Mouse (Mus musculus): Measurements from ENCODE around the gene Ahnak2. TPM values are rescaled to one million over a fixed set of nuclear protein-coding genes. Genes with fewer than 3 reads are reported as not detected.
A peak's percentile ranks its signal among the peaks of the same experiment; 100 is the strongest.

Ahnak2 gene
- polyA plus RNA-seq, 1 experiment: 24.4 TPM

- peaks cover 16% of the 10 kb centered on the region for H3K79me2 ChIP-seq (ENCODE audit: control insufficient read depth, insufficient read depth)
- no peak overlapping the region for H3ac ChIP-seq (ENCODE audit: control insufficient read depth, insufficient read length)
- H3K4me2 ChIP-seq (ENCODE audit: low read depth): no peak overlapping the region
- TF ChIP-seq POLR2A (IDR thresholded peaks at IDR 0.05; ENCODE audit: insufficient read length, low read depth): no peak
- TF ChIP-seq CEBPB (IDR thresholded peaks at IDR 0.05; ENCODE audit: insufficient read depth, poor library complexity, severe bottlenecking): no peak
- no peaks in the 10 kb centered on the region for H3K36me3 ChIP-seq (ENCODE audit: control insufficient read depth, insufficient read depth)
- no peak overlapping the region for H3K4me3 ChIP-seq
- no peaks in the 10 kb centered on the region for H3K27me3 ChIP-seq (ENCODE audit: control insufficient read depth, insufficient read depth, insufficient read length)
Observed at GRCm38 (mm10) chr12:112835046-112835445, 32.6 kb upstream of the Ahnak2 start.

DNA sequence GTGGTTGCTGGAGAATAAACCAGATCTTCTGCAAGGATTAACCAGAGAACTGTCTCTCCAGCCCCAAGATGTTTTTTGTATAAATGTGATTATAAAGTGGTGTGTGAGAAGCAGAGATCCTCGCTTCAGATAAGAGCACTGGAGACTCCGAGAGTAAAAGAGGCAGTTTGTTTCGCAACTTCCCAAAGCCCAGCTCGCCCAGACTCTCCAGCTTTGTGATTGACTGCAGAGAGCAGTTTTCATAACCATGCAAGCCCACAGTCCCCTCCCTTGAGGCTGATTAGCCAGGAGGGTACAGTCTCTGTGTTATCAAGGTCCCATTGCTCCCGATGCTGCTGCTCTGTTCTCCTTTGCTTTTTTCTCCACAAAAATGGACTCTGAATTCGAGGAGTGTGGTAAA, 31.1 kb upstream of the Ahnak2 start:
- TF ChIP-seq REST (IDR thresholded peaks at IDR 0.05; ENCODE audit: insufficient read depth, insufficient read length): no peak
- no peak for TF ChIP-seq MYOD1 (IDR thresholded peaks at IDR 0.05; ENCODE audit: control insufficient read depth in 1 of 3, insufficient read length in 2 of 3, low read depth in 2 of 3)
- no peak for TF ChIP-seq USF1 (IDR thresholded peaks at IDR 0.05; ENCODE audit: low read depth)
- TF ChIP-seq TCF3 (IDR thresholded peaks at IDR 0.05; ENCODE audit: insufficient read length, low read depth): no peak
- TF ChIP-seq POLR2AphosphoS2 (IDR thresholded peaks at IDR 0.05; ENCODE audit: insufficient read length, low read depth): no peak
- TF ChIP-seq MAX (IDR thresholded peaks at IDR 0.05; ENCODE audit: low read depth): no peak
- TF ChIP-seq TCF12 (IDR thresholded peaks at IDR 0.05; ENCODE audit: insufficient read depth, poor library complexity, severe bottlenecking): no peak
- no peak for TF ChIP-seq SRF (IDR thresholded peaks at IDR 0.05; ENCODE audit: control insufficient read depth, insufficient read length, low read depth)
- no peak for TF ChIP-seq MYOG (IDR thresholded peaks at IDR 0.05; ENCODE audit: control insufficient read depth in 1 of 3, insufficient read depth in 1 of 3, insufficient read length in 2 of 3, low read depth in 2 of 3)
- TF ChIP-seq E2F4 (IDR thresholded peaks at IDR 0.05; ENCODE audit: insufficient read depth): no peak
- TF ChIP-seq CEBPB (IDR thresholded peaks at IDR 0.05; ENCODE audit: insufficient read depth, poor library complexity, severe bottlenecking): no peak
- no peak for TF ChIP-seq POLR2A (IDR thresholded peaks at IDR 0.05; ENCODE audit: insufficient read length, low read depth)
- no peaks in the 10 kb centered on the region for H3K36me3 ChIP-seq (ENCODE audit: control insufficient read depth, insufficient read depth)
- peaks cover 26% of the 10 kb centered on the region for H3K79me2 ChIP-seq (ENCODE audit: control insufficient read depth, insufficient read depth)
- no peaks in the 10 kb centered on the region for H3K27me3 ChIP-seq (ENCODE audit: control insufficient read depth, insufficient read depth, insufficient read length)
- no peak overlapping the region for H3K4me2 ChIP-seq (ENCODE audit: low read depth)
- H3ac ChIP-seq (ENCODE audit: control insufficient read depth, insufficient read length): no peak overlapping the region
- H3K4me3 ChIP-seq: no peak overlapping the region

GRCm38 (mm10) chr12:112832411-112832810, 30.0 kb upstream of the Ahnak2 start:
- Histone ChIP-seq H3K36me3 (ENCODE audit: control insufficient read depth, insufficient read depth) (peaks cover 5% of the 10 kb centered on the region), H3K4me3 (no peak overlapping the region), H3ac (ENCODE audit: control insufficient read depth, insufficient read length) (no peak overlapping the region), H3K27me3 (ENCODE audit: control insufficient read depth, insufficient read depth, insufficient read length) (no peaks in the 10 kb centered on the region), H3K79me2 (ENCODE audit: control insufficient read depth, insufficient read depth) (peaks cover 37% of the 10 kb centered on the region), H3K4me2 (ENCODE audit: low read depth) (no peak overlapping the region)
- no peak for TF ChIP-seq USF1 (IDR thresholded peaks at IDR 0.05; ENCODE audit: low read depth)
- no peak for TF ChIP-seq POLR2A (IDR thresholded peaks at IDR 0.05; ENCODE audit: insufficient read length, low read depth)
- no peak for TF ChIP-seq SRF (IDR thresholded peaks at IDR 0.05; ENCODE audit: control insufficient read depth, insufficient read length, low read depth)
- TF ChIP-seq REST (IDR thresholded peaks at IDR 0.05; ENCODE audit: insufficient read depth, insufficient read length): no peak
- no peak for TF ChIP-seq MYOD1 (IDR thresholded peaks at IDR 0.05; ENCODE audit: control insufficient read depth in 1 of 3, insufficient read length in 2 of 3, low read depth in 2 of 3)

- Histone ChIP-seq H3K36me3 (ENCODE audit: control insufficient read depth, insufficient read depth) (peaks cover 15% of the 10 kb centered on the region), H3K79me2 (ENCODE audit: control insufficient read depth, insufficient read depth) (peaks cover 55% of the 10 kb centered on the region), H3K27me3 (ENCODE audit: control insufficient read depth, insufficient read depth, insufficient read length) (no peaks in the 10 kb centered on the region), H3ac (ENCODE audit: control insufficient read depth, insufficient read length) (no peak overlapping the region), H3K4me2 (ENCODE audit: low read depth) (peak overlapping the region; percentile 93), H3K4me3 (peak overlapping the region; percentile 93)
- TF ChIP-seq CEBPB (IDR thresholded peaks at IDR 0.05; ENCODE audit: insufficient read depth, poor library complexity, severe bottlenecking) (no peak), POLR2AphosphoS2 (IDR thresholded peaks at IDR 0.05; ENCODE audit: insufficient read length, low read depth) (no peak), TCF3 (IDR thresholded peaks at IDR 0.05; ENCODE audit: insufficient read length, low read depth) (no peak), MYOG (IDR thresholded peaks at IDR 0.05; ENCODE audit: control insufficient read depth in 1 of 3, insufficient read depth in 1 of 3, insufficient read length in 2 of 3, low read depth in 2 of 3) (no peak), REST (IDR thresholded peaks at IDR 0.05; ENCODE audit: insufficient read depth, insufficient read length) (no peak), POLR2A (IDR thresholded peaks at IDR 0.05; ENCODE audit: insufficient read length, low read depth) (no peak), MYOD1 (IDR thresholded peaks at IDR 0.05; ENCODE audit: control insufficient read depth in 1 of 3, insufficient read length in 2 of 3, low read depth in 2 of 3) (no peak), USF1 (IDR thresholded peaks at IDR 0.05; ENCODE audit: low read depth) (no peak), SRF (IDR thresholded peaks at IDR 0.05; ENCODE audit: control insufficient read depth, insufficient read length, low read depth) (no peak), MAX (IDR thresholded peaks at IDR 0.05; ENCODE audit: low read depth) (no peak), TCF12 (IDR thresholded peaks at IDR 0.05; ENCODE audit: insufficient read depth, poor library complexity, severe bottlenecking) (no peak), E2F4 (IDR thresholded peaks at IDR 0.05; ENCODE audit: insufficient read depth) (no peak)
Observed at GRCm38 (mm10) chr12:112830570-112830969, 28.1 kb upstream of the Ahnak2 start.

DNA sequence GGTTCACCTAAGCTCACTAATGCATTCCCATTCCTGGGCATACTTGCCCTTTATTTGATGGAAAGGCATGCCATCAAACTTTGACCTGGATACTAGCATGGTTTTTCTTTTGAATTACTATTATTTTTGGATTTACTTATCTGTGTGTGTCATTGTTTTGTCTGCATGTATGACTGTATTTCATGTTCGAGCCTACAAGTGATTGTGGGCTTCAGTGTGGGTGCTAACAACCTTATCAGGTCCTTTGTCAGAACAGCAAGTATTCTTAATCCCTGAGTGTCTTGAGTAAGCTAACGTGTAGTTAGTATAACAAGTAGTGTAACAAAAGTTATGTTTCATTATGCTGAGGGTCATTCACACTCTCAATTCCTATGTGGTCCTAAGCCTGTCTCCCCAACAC, 27.7 kb upstream of the Ahnak2 start:
- Histone ChIP-seq H3K4me2 (ENCODE audit: low read depth) (peak overlapping the region; percentile 93), H3ac (ENCODE audit: control insufficient read depth, insufficient read length) (peak overlapping the region; percentile 72)

More for the DNA sequence above, 27.7 kb upstream of the Ahnak2 start:
- Histone ChIP-seq H3K36me3 (ENCODE audit: control insufficient read depth, insufficient read depth) (peaks cover 15% of the 10 kb centered on the region), H3K4me3 (peak overlapping the region; percentile 93), H3K27me3 (ENCODE audit: control insufficient read depth, insufficient read depth, insufficient read length) (no peaks in the 10 kb centered on the region), H3K79me2 (ENCODE audit: control insufficient read depth, insufficient read depth) (peaks cover 60% of the 10 kb centered on the region)
- no peak for TF ChIP-seq TCF12 (IDR thresholded peaks at IDR 0.05; ENCODE audit: insufficient read depth, poor library complexity, severe bottlenecking)
- no peak for TF ChIP-seq REST (IDR thresholded peaks at IDR 0.05; ENCODE audit: insufficient read depth, insufficient read length)
- no peak for TF ChIP-seq MYOG (IDR thresholded peaks at IDR 0.05; ENCODE audit: control insufficient read depth in 1 of 3, insufficient read depth in 1 of 3, insufficient read length in 2 of 3, low read depth in 2 of 3)
- TF ChIP-seq TCF3 (IDR thresholded peaks at IDR 0.05; ENCODE audit: insufficient read length, low read depth): no peak
- TF ChIP-seq E2F4 (IDR thresholded peaks at IDR 0.05; ENCODE audit: insufficient read depth): no peak
- TF ChIP-seq POLR2A (IDR thresholded peaks at IDR 0.05; ENCODE audit: insufficient read length, low read depth): no peak
- no peak for TF ChIP-seq SRF (IDR thresholded peaks at IDR 0.05; ENCODE audit: control insufficient read depth, insufficient read length, low read depth)
- TF ChIP-seq MAX (IDR thresholded peaks at IDR 0.05; ENCODE audit: low read depth): no peak
- TF ChIP-seq MYOD1 (IDR thresholded peaks at IDR 0.05; ENCODE audit: control insufficient read depth in 1 of 3, insufficient read length in 2 of 3, low read depth in 2 of 3): no peak
- TF ChIP-seq USF1 (IDR thresholded peaks at IDR 0.05; ENCODE audit: low read depth): no peak
- TF ChIP-seq POLR2AphosphoS2 (IDR thresholded peaks at IDR 0.05; ENCODE audit: insufficient read length, low read depth): no peak
- no peak for TF ChIP-seq CEBPB (IDR thresholded peaks at IDR 0.05; ENCODE audit: insufficient read depth, poor library complexity, severe bottlenecking)
